Mouse (Mus musculus) cortical plate, adult 2 months (tissue): ENCODE measurements around the gene Slc25a27. TPM values are rescaled to one million over a fixed set of nuclear protein-coding genes. Genes with fewer than 3 reads are reported as not detected.
A peak's percentile ranks its signal among the peaks of the same experiment; 100 is the strongest.

Experiments
- H3K27ac ChIP-seq: fragments of 200-500 bp; 2 replicates; pipeline ENCODE4 v1.5.1; 2012; ENCODE audit warnings: low read length, control low read depth, inconsistent platforms; ENCODE audit not compliant: insufficient read depth
- H3K4me1 ChIP-seq: fragments of 200-500 bp; 2 replicates; pipeline ENCODE4 v1.6.1; 2011; ENCODE audit warnings: low read length; ENCODE audit not compliant: control insufficient read depth, insufficient read depth
- H3K4me3 ChIP-seq: fragments of 200-500 bp; 2 replicates; pipeline ENCODE4 v1.5.1; 2011; ENCODE audit warnings: mild to moderate bottlenecking, low read length, control low read depth; ENCODE audit not compliant: insufficient read depth
- CTCF ChIP-seq: fragments of 200-500 bp; IDR thresholded peaks from 2 replicates; pipeline ENCODE4 v1.5.1; 2011; ENCODE audit warnings: mild to moderate bottlenecking, control low read depth, low read length; ENCODE audit not compliant: insufficient read depth; ENCODE audit errors: extremely low read depth
- POLR2A ChIP-seq: fragments of 200-500 bp; IDR thresholded peaks from 2 replicates; pipeline ENCODE4 v1.6.1; 2011; ENCODE audit warnings: mild to moderate bottlenecking, low read length, control low read depth; ENCODE audit not compliant: insufficient read depth; ENCODE audit errors: extremely low read depth
- polyA plus RNA-seq: library from polyadenylated mRNA; depleted of rRNA; stranded (reverse); fragments of >200 nt; gene quantifications from 2 replicates; pipeline ENCODE4 v1.2.3, GENCODE M21; 2012; rRNA removed

The Slc25a27 gene
- polyA plus RNA-seq, 1 experiment, result 51.5 TPM

GRCm38 (mm10) chr17:43622076-43622475 lies 44.9 kb downstream of the Slc25a27 start:
- Histone ChIP-seq H3K4me1 (no peaks in the 10 kb centered on the region), H3K4me3 (no peak overlapping the region), H3K27ac (no peak overlapping the region)
- no peak for TF ChIP-seq CTCF

- Histone ChIP-seq H3K27ac (no peak overlapping the region), H3K4me3 (no peak overlapping the region), H3K4me1 (no peaks in the 10 kb centered on the region)
- TF ChIP-seq POLR2A, result no peak
- TF ChIP-seq CTCF, result no peak
These were observed 47.9 kb downstream of the Slc25a27 start for GRCm38 (mm10) chr17:43619156-43619555.

DNA sequence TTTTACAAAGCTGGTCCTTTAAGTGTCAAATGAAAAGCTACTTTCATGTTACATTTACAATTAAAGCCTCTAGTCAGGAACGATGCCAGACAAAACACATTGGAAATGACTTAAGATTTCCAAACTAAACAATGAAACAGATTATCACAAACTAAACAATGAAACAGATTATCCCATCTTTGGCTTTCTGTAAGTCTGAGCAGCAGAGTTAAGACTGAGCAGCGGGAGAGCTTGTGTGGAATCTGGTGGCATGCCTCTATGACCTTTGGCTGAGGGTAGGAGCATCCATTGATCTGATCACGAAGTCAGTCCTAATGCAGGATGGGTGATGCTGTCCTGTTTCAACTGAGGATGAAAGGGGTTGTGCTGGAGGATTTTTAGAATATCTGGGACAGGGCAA lies 54.8 kb downstream of the Slc25a27 start:
- H3K4me3 ChIP-seq, result no peak overlapping the region
- no peak for TF ChIP-seq POLR2A
- no peak for TF ChIP-seq CTCF
- no peaks in the 10 kb centered on the region for H3K4me1 ChIP-seq
- H3K27ac ChIP-seq, result no peak overlapping the region

DNA sequence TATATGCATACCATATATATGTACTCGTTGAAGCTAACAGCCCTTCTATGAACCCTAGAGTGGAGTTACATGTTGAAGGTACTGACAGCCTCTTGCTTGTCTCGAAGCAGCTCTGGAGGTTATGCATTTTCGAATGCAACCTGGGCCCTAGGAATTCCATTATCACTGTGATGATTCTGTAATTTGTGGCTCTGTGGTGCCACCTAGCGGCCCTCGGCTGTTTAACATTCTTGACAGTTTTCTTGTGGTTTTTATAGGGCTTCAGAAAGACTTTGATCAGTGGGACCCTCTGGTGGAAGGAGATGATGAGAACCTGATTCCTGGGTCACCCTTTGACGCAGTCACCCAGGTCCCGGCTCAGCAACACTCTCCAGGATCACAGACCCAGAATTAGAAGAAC lies 55.4 kb downstream of the Slc25a27 start:
- no peaks in the 10 kb centered on the region for H3K4me1 ChIP-seq
- H3K4me3 ChIP-seq, result no peak overlapping the region
- peak; percentile 73 for TF ChIP-seq CTCF
- no peak for TF ChIP-seq POLR2A
- no peak overlapping the region for H3K27ac ChIP-seq

- Histone ChIP-seq H3K4me3 (no peak overlapping the region), H3K27ac (no peak overlapping the region), H3K4me1 (no peaks in the 10 kb centered on the region)
- no peak for TF ChIP-seq POLR2A
- TF ChIP-seq CTCF, result peak; percentile 86
These were observed 60.3 kb downstream of the Slc25a27 start for GRCm38 (mm10) chr17:43606704-43607103.

DNA sequence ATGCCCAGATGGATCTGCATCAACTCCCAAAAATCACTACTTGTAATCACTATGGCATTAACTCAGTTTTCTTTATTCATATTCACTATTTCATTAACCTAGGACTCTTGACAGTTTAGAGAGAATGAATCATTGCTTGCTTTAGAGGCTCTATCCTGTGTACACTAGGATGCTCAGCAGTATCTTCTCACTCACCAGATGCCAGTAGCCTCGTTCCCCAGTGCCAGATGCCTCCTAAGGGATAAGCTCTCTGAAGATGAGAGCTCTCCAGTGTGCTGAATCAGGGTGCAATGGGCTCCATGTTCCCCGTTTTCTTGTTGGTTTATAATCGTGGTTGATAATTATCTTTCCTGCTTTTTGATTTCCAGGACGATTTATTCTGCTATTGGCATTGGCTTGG lies 68.3 kb downstream of the Slc25a27 start:
- Histone ChIP-seq H3K4me3 (no peak overlapping the region), H3K4me1 (no peaks in the 10 kb centered on the region), H3K27ac (no peak overlapping the region)
- TF ChIP-seq POLR2A, result no peak
- TF ChIP-seq CTCF, result no peak

DNA sequence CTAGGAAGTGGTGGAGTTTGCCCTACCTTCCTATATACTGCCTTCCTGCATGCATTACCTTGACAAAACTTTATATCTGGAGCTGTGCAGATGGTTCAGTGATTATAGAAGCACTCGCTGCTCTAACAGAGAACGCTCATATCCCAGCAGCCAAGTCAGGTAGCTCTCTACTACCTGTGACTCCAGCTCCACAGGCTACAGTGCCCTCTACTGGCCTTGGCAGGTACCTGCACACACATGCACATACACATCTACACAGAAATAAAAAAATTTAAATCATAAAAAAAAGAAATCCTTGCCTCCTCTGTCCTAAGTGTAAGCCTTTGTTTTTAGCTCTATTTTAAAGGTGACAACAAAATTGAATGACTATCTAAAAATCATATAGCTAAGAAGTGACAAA lies 69.3 kb downstream of the Slc25a27 start:
- H3K4me3 ChIP-seq, result no peak overlapping the region
- no peak overlapping the region for H3K27ac ChIP-seq
- TF ChIP-seq POLR2A, result no peak
- no peak for TF ChIP-seq CTCF
- H3K4me1 ChIP-seq, result no peaks in the 10 kb centered on the region

DNA sequence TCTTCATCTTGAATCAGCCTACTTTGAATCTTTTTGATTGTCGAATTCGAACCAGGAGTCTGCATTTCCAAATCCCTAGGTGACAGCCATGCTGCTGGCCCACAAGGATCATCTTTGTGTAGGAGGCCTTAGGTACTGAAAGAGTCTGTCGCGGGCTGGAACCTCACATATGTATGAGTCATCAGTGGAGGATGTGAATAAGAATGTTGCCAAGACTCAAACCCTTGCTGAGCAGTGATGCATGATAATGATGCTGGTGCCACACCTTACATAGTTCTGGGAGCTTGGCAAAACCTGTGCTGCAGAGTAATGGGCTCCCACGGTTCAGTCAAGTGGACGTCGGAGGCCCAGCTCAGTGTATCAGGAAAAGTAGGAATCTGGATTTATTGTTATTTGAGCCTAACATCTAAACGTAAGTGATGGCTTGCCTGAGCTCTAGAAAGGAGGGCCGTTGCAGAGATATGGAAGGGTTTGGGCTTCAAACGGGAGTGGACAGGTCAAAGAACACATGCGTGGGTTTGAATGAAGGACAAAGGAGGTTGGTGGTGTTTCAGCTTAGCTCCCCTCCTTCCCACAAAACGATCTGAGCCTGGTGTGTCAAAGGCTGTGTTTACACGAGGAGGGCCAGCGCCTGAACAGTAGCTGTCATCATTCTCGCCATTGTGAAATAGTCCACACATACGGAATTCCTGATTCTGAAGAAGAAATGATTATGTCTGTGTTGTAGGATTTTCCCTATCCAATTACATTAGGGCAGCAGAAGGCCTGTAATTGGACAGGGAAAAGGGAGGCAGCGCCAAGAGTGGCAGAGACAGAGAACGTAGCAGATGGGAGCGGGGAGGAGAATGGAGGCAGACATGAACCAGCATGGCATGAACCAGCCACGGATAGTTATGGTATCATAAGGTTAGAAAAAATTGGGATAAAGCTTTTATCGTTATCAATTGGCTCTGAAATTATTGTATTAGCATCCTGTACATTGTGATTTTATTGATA lies 74.4 kb downstream of the Slc25a27 start:
- H3K27ac ChIP-seq, result no peak overlapping the region
- H3K4me3 ChIP-seq, result no peak overlapping the region
- TF ChIP-seq CTCF, result no peak
- TF ChIP-seq POLR2A, result no peak
- H3K4me1 ChIP-seq, result no peaks in the 10 kb centered on the region

Other genes with a start within 250 kb of the Slc25a27 start
- 0.02 TPM in 1 of 2 replicates, not detected in the other for gene Mep1a, start 164.4 kb downstream of the Slc25a27 start, polyA plus RNA-seq
- 0.44 and 0.75 TPM in 2 replicates for gene Ankrd66, start 123.6 kb downstream of the Slc25a27 start, polyA plus RNA-seq
- gene Pla2g7, start 99.1 kb downstream of the Slc25a27 start, polyA plus RNA-seq, result 137 and 139 TPM in 2 replicates
- 1.4 and 1.5 TPM in 2 replicates for gene Tdrd6, start 36.9 kb downstream of the Slc25a27 start, polyA plus RNA-seq
- 2.6 and 2.8 TPM in 2 replicates for gene Cyp39a1, start 211 bp upstream of the Slc25a27 start, polyA plus RNA-seq
- gene Rcan2, start 134.1 kb upstream of the Slc25a27 start, polyA plus RNA-seq, result 167 and 194 TPM in 2 replicates